Mouse (Mus musculus): ENCODE data around the gene Akap8. TPM values are rescaled to one million over a fixed set of nuclear protein-coding genes. Genes with fewer than 3 reads are reported as not detected.

Gene Akap8
- polyA plus RNA-seq, 1 experiment = 20.9 TPM

- Histone ChIP-seq H3K27ac (replicated peaks; ENCODE audit: low read depth, low read length) (no peak overlapping the region), H3K4me1 (ENCODE audit: control insufficient read depth, insufficient read depth, insufficient read length, low read length) (no peaks in the 10 kb centered on the region), H3K4me3 (ENCODE audit: insufficient read depth, low read depth, low read length) (no peak overlapping the region)
Measured at GRCm38 (mm10) chr17:32354211-32354610, 33.2 kb upstream of the Akap8 start.

GRCm38 (mm10) chr17:32353696-32354095, 32.7 kb upstream of the Akap8 start:
- Histone ChIP-seq H3K4me1 (ENCODE audit: control insufficient read depth, insufficient read depth, insufficient read length, low read length) (0 out of 2 replicates have a peak, but pooled peaks cover 2% of the 10 kb centered on the region), H3K4me3 (ENCODE audit: insufficient read depth, low read depth, low read length) (no peak overlapping the region), H3K27ac (replicated peaks; ENCODE audit: low read depth, low read length) (no peak overlapping the region)

GRCm38 (mm10) chr17:32351726-32352125, 30.7 kb upstream of the Akap8 start:
- Histone ChIP-seq H3K4me3 (ENCODE audit: insufficient read depth, low read depth, low read length) (no peak overlapping the region), H3K4me1 (ENCODE audit: control insufficient read depth, insufficient read depth, insufficient read length, low read length) (0 out of 2 replicates have a peak, but pooled peaks cover 2% of the 10 kb centered on the region), H3K27ac (replicated peaks; ENCODE audit: low read depth, low read length) (no peak overlapping the region)

- no peak overlapping the region for H3K27ac ChIP-seq (replicated peaks; ENCODE audit: low read depth, low read length)
- 0 out of 2 replicates have a peak, but pooled peaks cover 2% of the 10 kb centered on the region for H3K4me1 ChIP-seq (ENCODE audit: control insufficient read depth, insufficient read depth, insufficient read length, low read length)
- no peak overlapping the region for H3K4me3 ChIP-seq (ENCODE audit: insufficient read depth, low read depth, low read length)
Measured at GRCm38 (mm10) chr17:32351269-32351668, 30.2 kb upstream of the Akap8 start.

GRCm38 (mm10) chr17:32350382-32350983, 29.4 kb upstream of the Akap8 start, which contains the start of gene Akap8l:
Akap8l (minus strand) TSS chr17:32350607.
- Histone ChIP-seq H3K4me1 (ENCODE audit: control insufficient read depth, insufficient read depth, insufficient read length, low read length) (0 out of 2 replicates have a peak, but pooled peaks cover 2% of the 10 kb centered on the region), H3K4me3 (ENCODE audit: insufficient read depth, low read depth, low read length) (peak within 1 kb of the TSS; percentile 83), H3K27ac (replicated peaks; ENCODE audit: low read depth, low read length) (peak within 1 kb of the TSS; percentile 79)

- 0 out of 2 replicates have a peak, but pooled peaks cover 2% of the 10 kb centered on the region for H3K4me1 ChIP-seq (ENCODE audit: control insufficient read depth, insufficient read depth, insufficient read length, low read length)
- H3K4me3 ChIP-seq (ENCODE audit: insufficient read depth, low read depth, low read length) = peak overlapping the region; percentile 83
- peak overlapping the region; percentile 79 for H3K27ac ChIP-seq (replicated peaks; ENCODE audit: low read depth, low read length)
Measured at GRCm38 (mm10) chr17:32349851-32350381, 28.9 kb upstream of the Akap8 start.

GRCm38 (mm10) chr17:32349037-32349732, 28.1 kb upstream of the Akap8 start:
- H3K4me1 ChIP-seq (ENCODE audit: control insufficient read depth, insufficient read depth, insufficient read length, low read length) = 0 out of 2 replicates have a peak, but pooled peaks cover 2% of the 10 kb centered on the region
- no peak overlapping the region for H3K27ac ChIP-seq (replicated peaks; ENCODE audit: low read depth, low read length)
- H3K4me3 ChIP-seq (ENCODE audit: insufficient read depth, low read depth, low read length) = peak overlapping the region; percentile 83

- Histone ChIP-seq H3K27ac (replicated peaks; ENCODE audit: low read depth, low read length) (no peak overlapping the region), H3K4me3 (ENCODE audit: insufficient read depth, low read depth, low read length) (no peak overlapping the region), H3K4me1 (ENCODE audit: control insufficient read depth, insufficient read depth, insufficient read length, low read length) (0 out of 2 replicates have a peak, but pooled peaks cover 2% of the 10 kb centered on the region)
Measured at GRCm38 (mm10) chr17:32348406-32348805, 27.4 kb upstream of the Akap8 start.

- Histone ChIP-seq H3K27ac (replicated peaks; ENCODE audit: low read depth, low read length) (no peak overlapping the region), H3K4me1 (ENCODE audit: control insufficient read depth, insufficient read depth, insufficient read length, low read length) (no peaks in the 10 kb centered on the region), H3K4me3 (ENCODE audit: insufficient read depth, low read depth, low read length) (no peak overlapping the region)
Measured at GRCm38 (mm10) chr17:32341102-32341501, 20.1 kb upstream of the Akap8 start.

GRCm38 (mm10) chr17:32340110-32340509, 19.1 kb upstream of the Akap8 start:
- H3K4me1 ChIP-seq (ENCODE audit: control insufficient read depth, insufficient read depth, insufficient read length, low read length) = no peaks in the 10 kb centered on the region
- H3K4me3 ChIP-seq (ENCODE audit: insufficient read depth, low read depth, low read length) = no peak overlapping the region
- H3K27ac ChIP-seq (replicated peaks; ENCODE audit: low read depth, low read length) = no peak overlapping the region

GRCm38 (mm10) chr17:32335869-32336268, 14.8 kb upstream of the Akap8 start:
- no peak overlapping the region for H3K4me3 ChIP-seq (ENCODE audit: insufficient read depth, low read depth, low read length)
- no peaks in the 10 kb centered on the region for H3K4me1 ChIP-seq (ENCODE audit: control insufficient read depth, insufficient read depth, insufficient read length, low read length)
- no peak overlapping the region for H3K27ac ChIP-seq (replicated peaks; ENCODE audit: low read depth, low read length)

GRCm38 (mm10) chr17:32334921-32335320, 13.9 kb upstream of the Akap8 start:
- H3K4me1 ChIP-seq (ENCODE audit: control insufficient read depth, insufficient read depth, insufficient read length, low read length) = no peaks in the 10 kb centered on the region
- H3K27ac ChIP-seq (replicated peaks; ENCODE audit: low read depth, low read length) = no peak overlapping the region
- no peak overlapping the region for H3K4me3 ChIP-seq (ENCODE audit: insufficient read depth, low read depth, low read length)

- Histone ChIP-seq H3K4me3 (ENCODE audit: insufficient read depth, low read depth, low read length) (no peak overlapping the region), H3K4me1 (ENCODE audit: control insufficient read depth, insufficient read depth, insufficient read length, low read length) (no peaks in the 10 kb centered on the region), H3K27ac (replicated peaks; ENCODE audit: low read depth, low read length) (no peak overlapping the region)
Measured at GRCm38 (mm10) chr17:32333675-32334303, 12.8 kb upstream of the Akap8 start.

- Histone ChIP-seq H3K4me3 (ENCODE audit: insufficient read depth, low read depth, low read length) (no peak overlapping the region), H3K27ac (replicated peaks; ENCODE audit: low read depth, low read length) (no peak overlapping the region), H3K4me1 (ENCODE audit: control insufficient read depth, insufficient read depth, insufficient read length, low read length) (no peaks in the 10 kb centered on the region)
Measured at GRCm38 (mm10) chr17:32327501-32327900, 6.5 kb upstream of the Akap8 start.

- no peak overlapping the region for H3K4me3 ChIP-seq (ENCODE audit: insufficient read depth, low read depth, low read length)
- H3K27ac ChIP-seq (replicated peaks; ENCODE audit: low read depth, low read length) = no peak overlapping the region
- H3K4me1 ChIP-seq (ENCODE audit: control insufficient read depth, insufficient read depth, insufficient read length, low read length) = 0 out of 2 replicates have a peak, but pooled peaks cover 3% of the 10 kb centered on the region
Measured at GRCm38 (mm10) chr17:32322809-32323208, 1.8 kb upstream of the Akap8 start.

Data from brown adipose tissue, adult 24 weeks (tissue).